Mouse (Mus musculus) gastrocnemius, postnatal 4 days (tissue): ENCODE measurements around the gene Wscd2. TPM values are rescaled to one million over a fixed set of nuclear protein-coding genes. Genes with fewer than 3 reads are reported as not detected.

Experiments
- DNase-seq, 2 experiments: peaks; one replicate each; pipeline ENCODE4 v3.0.0; 2021 to 2022; ENCODE audit warnings: low spot score in 2 of 2, mixed read lengths in 2 of 2
- total RNA-seq, 2 experiments: library from RNA; stranded (reverse); gene quantifications; 2 replicates each; pipeline ENCODE4 v1.2.3; 2021

Wscd2 gene
- total RNA-seq, 2 experiments from 2014 or later, result 1.2 to 1.4 TPM

- DNase-seq, result no peak
These were observed 147.9 kb downstream of the Wscd2 start for GRCm38 (mm10) chr5:113638055-113638454.

- DNase-seq, result no peak
These were observed 149.0 kb downstream of the Wscd2 start for GRCm38 (mm10) chr5:113639126-113639525.

Other genes with a start within 250 kb of the Wscd2 start
- 1 to 10 TPM in 1 of 2 experiments, under 1 TPM in 1; 0.75 to 1.3 TPM for gene Sgsm1, start 179.5 kb upstream of the Wscd2 start, total RNA-seq
- not detected for gene Aym1, start 133.0 kb upstream of the Wscd2 start, total RNA-seq
- gene Cmklr1, start 160.1 kb downstream of the Wscd2 start, total RNA-seq, result 10 to 100 TPM; 16.1 to 16.7 TPM
- gene 1700069L16Rik, start 234.4 kb downstream of the Wscd2 start, total RNA-seq, result not detected
- gene Ficd, start 245.5 kb downstream of the Wscd2 start, total RNA-seq, result 1 to 10 TPM; 5.5 to 5.7 TPM